ENCODE assay signal across 10 mouse cellular contexts in genomic region chr11:53411738-53412137, GRCm38 (mm10). TPM values are rescaled to one million over a fixed set of nuclear protein-coding genes. Genes with fewer than 3 reads are reported as not detected.
DNase-seq lines count a peak whose midpoint lies in the region; ATAC-seq and TF ChIP-seq lines count a peak whose summit lies in the region.
"Had no signal": no experiment of that assay in that cellular context is flagged by ENCODE, and none has a peak within 500 bp of the region (broad histone marks: within the 10 kb centered on the region; RNA-seq: fewer than 3 reads in every experiment).

No protein-coding gene starts in this region.

- no peak for TF ChIP-seq POLR2A in bone marrow, adult 2 months (IDR thresholded peaks at IDR 0.05; ENCODE audit: borderline replicate concordance, control insufficient read depth, low read depth, low read length)

- TF ChIP-seq CTCF in G1E (IDR thresholded peaks at IDR 0.05; ENCODE audit: low read depth, low read length): peak; percentile 37; the same call in 1 of the 2 replicates
- 0 out of 2 replicates have a peak, but pooled peaks have one; percentile 18 for TF ChIP-seq CTCF in bone marrow, adult 2 months (IDR thresholded peaks at IDR 0.05; ENCODE audit: control insufficient read depth, insufficient read depth, low read length)

- ATAC-seq in G1E (ENCODE audit: extremely low read depth, insufficient number of reproducible peaks, low FRiP score, poor library complexity, severe bottlenecking): no peak
- ATAC-seq: intestine, embryonic 15.5 days had no signal

- H3K27me3 ChIP-seq in G1E (ENCODE audit: insufficient read depth, low read length): no peaks in the 10 kb centered on the region
- H3K27me3 ChIP-seq: forebrain, embryonic 12.5 days; intestine, embryonic 15.5 days had no signal

- peak; percentile 34 for DNase-seq in kidney, adult 9 months
- no peak for DNase-seq in kidney, adult 18-20 months
- no peak for DNase-seq in G1E (ENCODE audit: low spot score)
- peak; percentile 33 for DNase-seq in lung, postnatal 36 days
- no peak for DNase-seq in adrenal gland, postnatal 4 days (ENCODE audit: low spot score in 2 of 2)
- no peak for DNase-seq in urinary bladder, adult 2 months (ENCODE audit: low spot score)

- no peaks in the 10 kb centered on the region for H3K9me3 ChIP-seq in G1E (replicated peaks)
- H3K9me3 ChIP-seq: forebrain, embryonic 12.5 days; intestine, embryonic 15.5 days had no signal

- no peak overlapping the region for H3K4me3 ChIP-seq in G1E (ENCODE audit: low read depth, low read length)
- H3K4me3 ChIP-seq in bone marrow, adult 2 months (replicated peaks; ENCODE audit: control insufficient read depth, low read depth, low read length): no peak overlapping the region
- H3K4me3 ChIP-seq: forebrain, embryonic 12.5 days; intestine, embryonic 15.5 days had no signal

- H3K27ac ChIP-seq in bone marrow, adult 2 months (ENCODE audit: control insufficient read depth, insufficient read depth, low read depth, low read length, poor library complexity): no peak overlapping the region
- H3K27ac ChIP-seq: forebrain, embryonic 12.5 days; intestine, embryonic 15.5 days had no signal

- H3K4me1 ChIP-seq in G1E (ENCODE audit: insufficient read depth, low read depth, low read length): peaks cover 2% of the 10 kb centered on the region; the same call in 1 of the 2 replicates
- H3K4me1 ChIP-seq in bone marrow, adult 2 months (ENCODE audit: control insufficient read depth, insufficient read depth, low read length): no peaks in the 10 kb centered on the region
- H3K4me1 ChIP-seq: forebrain, embryonic 12.5 days; intestine, embryonic 15.5 days had no signal

- H3K36me3 ChIP-seq in G1E (replicated peaks): peaks cover 86% of the 10 kb centered on the region

RNA-seq across cellular contexts. Expression of gene Leap2, which starts 11.2 kb away (rescaled TPM):
- total RNA-seq in G1E (2014; fragmentation: Nextera tagmentation): not detected in 2 replicates
- total RNA-seq in G1E (2017): not detected in 2 replicates
- not detected in 2 replicates for polyA plus RNA-seq in G1E (2012)
- not detected in 2 replicates for polyA plus RNA-seq in bone marrow, adult 2 months (2011; ENCODE audit: insufficient read depth, insufficient read length, low replicate concordance, missing spikeins)
- total RNA-seq in adrenal gland, postnatal 4 days (2021): 1 to 10 TPM in 1 of 2 experiments, not detected in 1; 7.2 TPM
- not detected in 2 replicates for polyA plus RNA-seq in urinary bladder, adult 2 months (2012; rRNA removed)
- polyA plus RNA-seq: forebrain, embryonic 12.5 days; testis, adult 2 months had no signal

RNA-seq across cellular contexts. Expression of gene Uqcrq, which starts 18.9 kb away (rescaled TPM):
- total RNA-seq in G1E (2014; fragmentation: Nextera tagmentation): 63.3 and 67.6 TPM in 2 replicates
- 25.6 and 30.4 TPM in 2 replicates for total RNA-seq in G1E (2017)
- polyA plus RNA-seq in G1E (2012): 167 and 193 TPM in 2 replicates
- 161 and 271 TPM in 2 replicates for polyA plus RNA-seq in bone marrow, adult 2 months (2011; ENCODE audit: insufficient read depth, insufficient read length, low replicate concordance, missing spikeins)
- 100 to 1,000 TPM; 559 to 683 TPM for total RNA-seq in adrenal gland, postnatal 4 days (2021)
- polyA plus RNA-seq in urinary bladder, adult 2 months (2012; rRNA removed): 266 and 310 TPM in 2 replicates

RNA-seq across cellular contexts. Expression of gene Gdf9, which starts 19.1 kb away (rescaled TPM):
- total RNA-seq in G1E (2014; fragmentation: Nextera tagmentation) (1.8 TPM in 1 of 2 replicates, not detected in the other), G1E (2017) (0.38 and 1.2 TPM in 2 replicates)
- 0.10 TPM in 1 of 2 replicates, not detected in the other for polyA plus RNA-seq in G1E (2012)
- polyA plus RNA-seq in bone marrow, adult 2 months (2011; ENCODE audit: insufficient read depth, insufficient read length, low replicate concordance, missing spikeins): 0.85 TPM in 1 of 2 replicates, not detected in the other
- 1 to 10 TPM in 1 of 2 experiments, under 1 TPM in 1; 0.85 to 1.1 TPM for total RNA-seq in adrenal gland, postnatal 4 days (2021)
- polyA plus RNA-seq in urinary bladder, adult 2 months (2012; rRNA removed): 0.88 and 1.2 TPM in 2 replicates

RNA-seq across cellular contexts. Expression of gene Gm10447, which starts 45.2 kb away (rescaled TPM):
- not detected in 2 replicates for total RNA-seq in G1E (2014; fragmentation: Nextera tagmentation)
- total RNA-seq in G1E (2017): not detected in 2 replicates
- not detected in 2 replicates for polyA plus RNA-seq in G1E (2012)
- polyA plus RNA-seq in bone marrow, adult 2 months (2011; ENCODE audit: insufficient read depth, insufficient read length, low replicate concordance, missing spikeins): 0.41 TPM in 1 of 2 replicates, not detected in the other
- under 1 TPM; 0.36 to 0.51 TPM for total RNA-seq in adrenal gland, postnatal 4 days (2021)
- 1.8 and 2.9 TPM in 2 replicates for polyA plus RNA-seq in urinary bladder, adult 2 months (2012; rRNA removed)

RNA-seq across cellular contexts. Expression of gene Shroom1, which starts 45.3 kb away (rescaled TPM):
- total RNA-seq in G1E (2014; fragmentation: Nextera tagmentation): not detected in 2 replicates
- total RNA-seq in G1E (2017): 0.11 TPM in 1 of 2 replicates, not detected in the other
- polyA plus RNA-seq in G1E (2012): not detected in 2 replicates
- polyA plus RNA-seq in bone marrow, adult 2 months (2011; ENCODE audit: insufficient read depth, insufficient read length, low replicate concordance, missing spikeins): 0.70 TPM in 1 of 2 replicates, not detected in the other
- total RNA-seq in adrenal gland, postnatal 4 days (2021): 1 to 10 TPM; 4.5 to 5.8 TPM
- 12.1 and 12.9 TPM in 2 replicates for polyA plus RNA-seq in urinary bladder, adult 2 months (2012; rRNA removed)

Comparison
In these comparisons a context has a peak if more than half of its experiments do, and no peak if none do; other contexts are left out.
1. DNase-seq: peak in kidney, adult 9 months (single experiment) and lung, postnatal 36 days (single experiment); none in kidney, adult 18-20 months (single experiment), G1E (single experiment), adrenal gland, postnatal 4 days (0 of 2) and urinary bladder, adult 2 months (single experiment).